Mouse (Mus musculus) lung, postnatal 0 days (tissue): ENCODE results near the gene Mettl6.

Experiments used
- CTCF ChIP-seq: IDR thresholded peaks from 2 replicates; pipeline ENCODE4 v1.5.1; 2016; ENCODE audit warnings: antibody characterized with exemption, mild to moderate bottlenecking
- EP300 ChIP-seq: IDR thresholded peaks from 2 replicates; pipeline ENCODE4 v1.6.1; 2016; ENCODE audit warnings: antibody characterized with exemption, mild to moderate bottlenecking, control low read depth

DNA sequence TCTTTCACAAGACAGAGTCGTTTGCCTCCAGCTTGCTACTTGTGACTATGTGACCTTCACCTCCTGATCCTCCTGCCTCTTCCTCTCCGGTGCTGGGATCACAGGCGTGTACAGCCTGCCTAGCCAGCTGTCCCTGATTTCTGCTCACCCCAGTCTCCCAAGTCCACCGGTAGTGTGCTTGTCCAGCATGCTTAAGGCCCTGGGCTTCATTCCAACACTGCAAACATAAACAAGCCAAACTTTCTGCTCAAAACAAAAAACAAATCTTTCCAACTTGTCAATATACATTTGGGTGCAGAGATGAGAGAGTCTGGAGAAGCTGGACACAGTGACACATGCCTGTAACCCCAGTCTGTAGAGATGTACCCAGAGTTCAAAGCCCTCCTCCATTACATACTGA, 62.4 kb downstream of the Mettl6 start:
- TF ChIP-seq CTCF (no peak), EP300 (no peak; the same call in 1 of the 2 replicates)
